In the genomic region with DNA sequence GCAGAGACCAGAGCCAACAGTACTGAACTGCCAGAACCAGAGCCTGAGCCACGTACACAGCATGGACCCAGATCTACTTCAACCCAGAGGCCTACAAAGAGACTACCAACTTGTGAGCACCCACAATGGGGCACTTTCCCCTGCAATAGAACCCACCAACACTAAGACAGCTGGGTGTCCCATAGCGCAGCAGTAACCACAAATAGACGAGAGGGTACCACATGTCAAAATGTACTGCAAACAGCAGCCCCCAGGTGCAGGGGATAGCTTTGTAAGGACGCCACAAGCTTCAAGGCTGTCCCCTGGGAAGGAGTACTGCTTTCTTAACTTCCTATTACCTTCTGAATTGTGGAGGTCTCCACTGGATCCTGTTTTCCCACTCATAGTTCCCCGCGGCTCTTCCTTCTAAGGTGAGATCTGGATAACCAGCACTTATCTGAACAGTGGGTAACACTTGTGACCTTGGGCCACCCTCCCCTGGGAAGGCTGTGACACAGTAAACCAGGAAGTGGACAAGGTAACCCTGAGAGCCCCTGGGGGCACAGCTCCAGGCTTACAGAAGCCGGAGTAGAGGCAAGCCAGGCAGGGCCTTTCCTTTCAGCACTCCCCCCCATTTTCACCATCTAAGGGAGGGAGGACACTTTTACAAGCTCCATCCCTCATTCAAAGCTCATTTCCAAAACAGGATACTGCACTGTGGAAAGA, we compare ENCODE assay signal across 8 mouse cellular contexts. TPM values are rescaled to one million over a fixed set of nuclear protein-coding genes. Genes with fewer than 3 reads are reported as not detected.
DNase-seq lines count a peak whose midpoint lies in the region; ATAC-seq lines count a peak whose summit lies in the region.

No protein-coding gene starts in this region.

- H3K4me2 ChIP-seq in kidney, embryonic 15.5 days = peak overlapping the region; percentile 86
- peak overlapping the region; percentile 98 for H3K4me2 ChIP-seq in embryonic facial prominence, embryonic 12.5 days (replicated peaks)
- peak overlapping the region; percentile 89 for H3K4me2 ChIP-seq in intestine, embryonic 16.5 days (ENCODE audit: low read depth, low read length)
- H3K4me2 ChIP-seq in neural tube, embryonic 15.5 days = peak overlapping the region; percentile 95

- no peak overlapping the region for H3K27ac ChIP-seq in kidney, embryonic 15.5 days
- H3K27ac ChIP-seq in embryonic facial prominence, embryonic 12.5 days = no peak overlapping the region
- peak overlapping the region; percentile 95 for H3K27ac ChIP-seq in intestine, embryonic 16.5 days (ENCODE audit: low read length)
- H3K27ac ChIP-seq in neural tube, embryonic 15.5 days (replicated peaks) = no peak overlapping the region

- peak overlapping the region; percentile 100 for H3K4me3 ChIP-seq in kidney, embryonic 15.5 days (replicated peaks)
- peak overlapping the region; percentile 79 for H3K4me3 ChIP-seq in embryonic facial prominence, embryonic 12.5 days
- H3K4me3 ChIP-seq in intestine, embryonic 16.5 days (ENCODE audit: low read length) = peak overlapping the region; percentile 99
- peak overlapping the region; percentile 99 for H3K4me3 ChIP-seq in neural tube, embryonic 15.5 days (replicated peaks)

- DNase-seq in kidney, adult 9 months = no peak
- DNase-seq in T-cell, adult 2 months (ENCODE audit: low spot score) = no peak
- DNase-seq in gastrocnemius, adult 18-20 months (ENCODE audit: low spot score) = no peak
- DNase-seq in frontal cortex, adult 2 months (ENCODE audit: extremely low spot score in 1 of 2, low spot score in 1 of 2) = no peak

- peaks cover 9% of the 10 kb centered on the region for H3K36me3 ChIP-seq in kidney, embryonic 15.5 days
- H3K36me3 ChIP-seq in embryonic facial prominence, embryonic 12.5 days = peaks cover 10% of the 10 kb centered on the region
- no peaks in the 10 kb centered on the region for H3K36me3 ChIP-seq in intestine, embryonic 16.5 days (ENCODE audit: control insufficient read depth, insufficient read depth, low read length)
- H3K36me3 ChIP-seq in neural tube, embryonic 15.5 days = no peaks in the 10 kb centered on the region

- H3K9ac ChIP-seq in kidney, embryonic 15.5 days = peak overlapping the region; percentile 98; the same call in 1 of the 2 replicates
- peak overlapping the region; percentile 91 for H3K9ac ChIP-seq in embryonic facial prominence, embryonic 12.5 days
- peak overlapping the region; percentile 97 for H3K9ac ChIP-seq in intestine, embryonic 16.5 days (ENCODE audit: low read depth, low read length)
- peak overlapping the region; percentile 96 for H3K9ac ChIP-seq in neural tube, embryonic 15.5 days (replicated peaks)

- no peaks in the 10 kb centered on the region for H3K9me3 ChIP-seq in kidney, embryonic 15.5 days (replicated peaks)
- no peaks in the 10 kb centered on the region for H3K9me3 ChIP-seq in embryonic facial prominence, embryonic 12.5 days
- H3K9me3 ChIP-seq in intestine, embryonic 16.5 days (ENCODE audit: control insufficient read depth, low read length) = no peaks in the 10 kb centered on the region
- no peaks in the 10 kb centered on the region for H3K9me3 ChIP-seq in neural tube, embryonic 15.5 days (replicated peaks)

- no peak for ATAC-seq in kidney, embryonic 15.5 days (replicated peaks; ENCODE audit: low FRiP score)
- no peak for ATAC-seq in embryonic facial prominence, embryonic 12.5 days (ENCODE audit: insufficient number of reproducible peaks, insufficient read depth, low FRiP score, low TSS enrichment)
- ATAC-seq in intestine, embryonic 16.5 days = no peak
- no peak for ATAC-seq in neural tube, embryonic 15.5 days (ENCODE audit: low FRiP score)

- peaks cover 66% of the 10 kb centered on the region for H3K4me1 ChIP-seq in kidney, embryonic 15.5 days
- H3K4me1 ChIP-seq in embryonic facial prominence, embryonic 12.5 days = peaks cover 63% of the 10 kb centered on the region
- H3K4me1 ChIP-seq in intestine, embryonic 16.5 days (ENCODE audit: control insufficient read depth, insufficient read depth, low read length) = peaks cover 62% of the 10 kb centered on the region
- H3K4me1 ChIP-seq in neural tube, embryonic 15.5 days = peaks cover 73% of the 10 kb centered on the region

- no peaks in the 10 kb centered on the region for H3K27me3 ChIP-seq in kidney, embryonic 15.5 days
- no peaks in the 10 kb centered on the region for H3K27me3 ChIP-seq in embryonic facial prominence, embryonic 12.5 days
- no peaks in the 10 kb centered on the region for H3K27me3 ChIP-seq in intestine, embryonic 16.5 days (replicated peaks; ENCODE audit: control insufficient read depth, insufficient read depth, low read length)
- H3K27me3 ChIP-seq in neural tube, embryonic 15.5 days (replicated peaks) = no peaks in the 10 kb centered on the region

- 57% methylated on average over 7 of the region's 7 CpGs for WGBS in kidney, embryonic 15.5 days
- WGBS in embryonic facial prominence, embryonic 12.5 days = 63% methylated on average over 7 of the region's 7 CpGs
- WGBS in intestine, embryonic 16.5 days = 54% methylated on average over 7 of the region's 7 CpGs
- 71% methylated on average over 7 of the region's 7 CpGs for WGBS in neural tube, embryonic 15.5 days

RNA-seq across cellular contexts. Expression of a gene that starts 31.1 kb away (rescaled TPM):
- polyA plus RNA-seq in kidney, embryonic 15.5 days (2015; fragmentation: Nextera tagmentation; extraction: Ambion mirVana) = 10.1 and 11.2 TPM in 2 replicates
- 14.6 and 15.8 TPM in 2 replicates for polyA plus RNA-seq in embryonic facial prominence, embryonic 12.5 days (2016; fragmentation: Nextera tagmentation; extraction: Ambion mirVana)
- polyA plus RNA-seq in intestine, embryonic 16.5 days (2015; fragmentation: Nextera tagmentation; extraction: Ambion mirVana) = 4.6 and 5.5 TPM in 2 replicates
- polyA plus RNA-seq in neural tube, embryonic 15.5 days (2015; fragmentation: Nextera tagmentation; extraction: Ambion mirVana) = 40.4 and 45.0 TPM in 2 replicates
- 1 to 10 TPM in 1 of 2 experiments, under 1 TPM in 1; 0.57 to 1.8 TPM for total RNA-seq in gastrocnemius, adult 18-20 months (2021)
- 40.8 and 44.4 TPM in 2 replicates for polyA plus RNA-seq in frontal cortex, adult 2 months (2012; rRNA removed)

RNA-seq across cellular contexts. Expression of a gene that starts 34.2 kb away (rescaled TPM):
- 124 and 125 TPM in 2 replicates for polyA plus RNA-seq in kidney, embryonic 15.5 days (2015; fragmentation: Nextera tagmentation; extraction: Ambion mirVana)
- polyA plus RNA-seq in embryonic facial prominence, embryonic 12.5 days (2016; fragmentation: Nextera tagmentation; extraction: Ambion mirVana) = 128 and 144 TPM in 2 replicates
- 82.5 and 85.9 TPM in 2 replicates for polyA plus RNA-seq in intestine, embryonic 16.5 days (2015; fragmentation: Nextera tagmentation; extraction: Ambion mirVana)
- polyA plus RNA-seq in neural tube, embryonic 15.5 days (2015; fragmentation: Nextera tagmentation; extraction: Ambion mirVana) = 98.6 and 99.7 TPM in 2 replicates
- total RNA-seq in gastrocnemius, adult 18-20 months (2021) = 10 to 100 TPM; 21.8 to 23.0 TPM
- polyA plus RNA-seq in frontal cortex, adult 2 months (2012; rRNA removed) = 25.8 and 29.6 TPM in 2 replicates

RNA-seq across cellular contexts. Expression of a gene that starts 41.7 kb away (rescaled TPM):
- 63.2 and 65.9 TPM in 2 replicates for polyA plus RNA-seq in kidney, embryonic 15.5 days (2015; fragmentation: Nextera tagmentation; extraction: Ambion mirVana)
- polyA plus RNA-seq in embryonic facial prominence, embryonic 12.5 days (2016; fragmentation: Nextera tagmentation; extraction: Ambion mirVana) = 66.7 and 66.8 TPM in 2 replicates
- 40.0 and 44.8 TPM in 2 replicates for polyA plus RNA-seq in intestine, embryonic 16.5 days (2015; fragmentation: Nextera tagmentation; extraction: Ambion mirVana)
- polyA plus RNA-seq in neural tube, embryonic 15.5 days (2015; fragmentation: Nextera tagmentation; extraction: Ambion mirVana) = 41.7 and 44.4 TPM in 2 replicates
- total RNA-seq in gastrocnemius, adult 18-20 months (2021) = 10 to 100 TPM; 16.8 to 18.1 TPM
- 27.8 and 31.8 TPM in 2 replicates for polyA plus RNA-seq in frontal cortex, adult 2 months (2012; rRNA removed)

RNA-seq across cellular contexts. Expression of a gene that starts 46.4 kb away (rescaled TPM):
- 7.1 and 8.3 TPM in 2 replicates for polyA plus RNA-seq in kidney, embryonic 15.5 days (2015; fragmentation: Nextera tagmentation; extraction: Ambion mirVana)
- 9.0 and 9.8 TPM in 2 replicates for polyA plus RNA-seq in embryonic facial prominence, embryonic 12.5 days (2016; fragmentation: Nextera tagmentation; extraction: Ambion mirVana)
- 4.1 and 4.8 TPM in 2 replicates for polyA plus RNA-seq in intestine, embryonic 16.5 days (2015; fragmentation: Nextera tagmentation; extraction: Ambion mirVana)
- 12.4 and 15.5 TPM in 2 replicates for polyA plus RNA-seq in neural tube, embryonic 15.5 days (2015; fragmentation: Nextera tagmentation; extraction: Ambion mirVana)
- total RNA-seq in gastrocnemius, adult 18-20 months (2021) = 1 to 10 TPM; 1.9 to 3.1 TPM
- polyA plus RNA-seq in frontal cortex, adult 2 months (2012; rRNA removed) = 18.7 and 19.2 TPM in 2 replicates
